Mouse (Mus musculus) liver, embryonic 16.5 days (tissue): ENCODE results near the gene Atp6v0b. TPM values are rescaled to one million over a fixed set of nuclear protein-coding genes. Genes with fewer than 3 reads are reported as not detected.

Experiments used
- ATAC-seq: fragments of 200-750 bp; cut with Nextera tagmentation; 2 replicates; pipeline ENCODE4 v1.8.0; 2017; ENCODE audit warnings: low read depth, mild to moderate bottlenecking, moderate number of reproducible peaks, moderate library complexity
- H3K27ac ChIP-seq: fragments of 300-500 bp; sonication (generic); 2 replicates; pipeline ENCODE4 v1.5.1; 2014; ENCODE audit warnings: mild to moderate bottlenecking, low read length
- H3K27me3 ChIP-seq: fragments of 300-500 bp; sonication (generic); 2 replicates; pipeline ENCODE4 v1.6.1; 2014; ENCODE audit warnings: low read depth, low read length, mixed read lengths; ENCODE audit not compliant: control insufficient read depth, insufficient read depth
- H3K36me3 ChIP-seq: fragments of 300-500 bp; sonication (generic); 2 replicates; pipeline ENCODE4 v1.6.1; 2014; ENCODE audit warnings: mild to moderate bottlenecking; ENCODE audit not compliant: control insufficient read depth, insufficient read depth
- H3K4me1 ChIP-seq: fragments of 300-500 bp; sonication (generic); 2 replicates; pipeline ENCODE4 v1.6.1; 2014; ENCODE audit warnings: low read depth, low read length, mixed read lengths; ENCODE audit not compliant: control insufficient read depth
- H3K4me2 ChIP-seq: fragments of 300-500 bp; sonication (generic); 2 replicates; pipeline ENCODE4 v1.6.1; 2014; ENCODE audit warnings: low read depth, low read length, mixed read lengths
- H3K4me3 ChIP-seq: fragments of 300-500 bp; sonication (generic); 2 replicates; pipeline ENCODE4 v1.5.1; 2014; ENCODE audit warnings: low read depth, mild to moderate bottlenecking, low read length
- H3K9ac ChIP-seq: fragments of 300-500 bp; sonication (generic); 2 replicates; pipeline ENCODE4 v1.6.1; 2014; ENCODE audit warnings: low read depth, low read length
- H3K9me3 ChIP-seq: fragments of 300-500 bp; sonication (generic); replicated peaks from 2 replicates; pipeline ENCODE4 v1.6.1; 2016; ENCODE audit warnings: low read length; ENCODE audit not compliant: control insufficient read depth
- WGBS: fragments of 180-500 bp; shearing (Covaris S2); extraction: QIAGEN DNeasy Blood & Tissue Kit; methylation state at CpG from one replicate; pipeline ENCODE4 v1.1.7; 2014; ENCODE audit not compliant: insufficient replicate concordance; 5-methylcytosine and 5-hydroxymethylcytosine counted together
- polyA plus RNA-seq: library from polyadenylated mRNA; unstranded; fragments of >200 nt; fragmentation: Nextera tagmentation; extraction: Ambion mirVana; gene quantifications from 2 replicates; pipeline ENCODE4 v1.2.1, GENCODE M21; 2015

The Atp6v0b gene
- polyA plus RNA-seq, 1 experiment from 2014 or later = 165 TPM

DNA sequence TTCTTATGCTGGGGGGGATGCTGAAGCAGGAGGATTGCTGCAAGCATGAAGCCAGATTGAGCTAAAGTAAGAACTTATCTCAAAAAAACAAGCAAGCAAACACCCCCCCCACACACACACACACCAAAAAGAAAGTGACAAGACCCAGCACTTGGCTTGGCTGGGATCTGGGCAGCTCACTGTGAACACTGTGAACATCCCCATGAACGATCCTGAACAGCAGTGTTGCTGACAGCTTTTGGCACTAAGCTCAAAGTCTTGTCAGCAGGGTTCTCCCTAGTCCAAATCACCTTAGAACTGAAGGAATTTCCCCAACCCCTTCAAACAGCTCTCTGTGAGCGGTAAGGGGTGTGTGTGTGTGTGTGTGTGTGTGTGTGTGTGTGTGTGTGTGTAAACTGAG, 36.3 kb upstream of the Atp6v0b start:
- H3K36me3 ChIP-seq = no peaks in the 10 kb centered on the region
- no peak overlapping the region for H3K27ac ChIP-seq
- ATAC-seq = no peak
- WGBS = 67% methylated on average over 2 of the region's 2 CpGs
- no peak overlapping the region for H3K4me3 ChIP-seq
- H3K9me3 ChIP-seq = no peaks in the 10 kb centered on the region
- no peak overlapping the region for H3K9ac ChIP-seq
- no peak overlapping the region for H3K4me2 ChIP-seq
- peaks cover 60% of the 10 kb centered on the region for H3K27me3 ChIP-seq
- H3K4me1 ChIP-seq = peaks cover 20% of the 10 kb centered on the region

GRCm38 (mm10) chr4:117921358-117921757, 34.2 kb upstream of the Atp6v0b start:
- Histone ChIP-seq H3K4me1 (peaks cover 11% of the 10 kb centered on the region), H3K36me3 (no peaks in the 10 kb centered on the region), H3K9ac (no peak overlapping the region), H3K9me3 (no peaks in the 10 kb centered on the region), H3K4me2 (no peak overlapping the region), H3K27ac (no peak overlapping the region), H3K27me3 (peaks cover 39% of the 10 kb centered on the region), H3K4me3 (no peak overlapping the region)
- no peak for ATAC-seq
- 67% methylated on average over 2 of the region's 2 CpGs for WGBS

- Histone ChIP-seq H3K4me3 (no peak overlapping the region), H3K4me1 (peaks cover 22% of the 10 kb centered on the region), H3K36me3 (no peaks in the 10 kb centered on the region), H3K9ac (no peak overlapping the region), H3K27me3 (peaks cover 15% of the 10 kb centered on the region), H3K27ac (no peak overlapping the region), H3K9me3 (no peaks in the 10 kb centered on the region), H3K4me2 (no peak overlapping the region)
- ATAC-seq = no peak
- WGBS = 40% methylated on average over 5 of the region's 5 CpGs
Observed at GRCm38 (mm10) chr4:117918762-117919161, 31.6 kb upstream of the Atp6v0b start.

DNA sequence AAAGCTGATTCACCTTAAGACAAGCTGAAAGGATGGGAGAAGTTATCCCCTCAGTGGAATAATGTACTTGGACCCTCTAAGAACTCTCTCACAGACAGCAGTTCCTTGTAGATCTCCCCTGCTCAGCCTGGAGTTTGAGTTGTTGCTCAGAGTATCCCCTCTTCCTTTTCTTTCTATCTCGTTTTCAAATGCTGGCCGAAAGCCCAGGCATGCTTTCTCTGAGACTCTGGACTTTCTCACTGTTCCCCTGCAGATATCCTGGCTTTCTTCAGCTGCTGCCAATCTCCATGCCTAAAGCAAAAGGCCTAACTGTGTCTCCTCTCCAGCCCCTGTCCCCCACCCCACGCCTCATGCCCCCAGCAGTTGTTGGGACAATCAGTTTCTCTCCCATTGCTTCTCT, 31.1 kb upstream of the Atp6v0b start:
- no peak overlapping the region for H3K4me2 ChIP-seq
- no peak overlapping the region for H3K27ac ChIP-seq
- H3K27me3 ChIP-seq = peaks cover 10% of the 10 kb centered on the region
- H3K9ac ChIP-seq = no peak overlapping the region
- 56% methylated on average over 3 of the region's 3 CpGs for WGBS
- no peaks in the 10 kb centered on the region for H3K9me3 ChIP-seq
- H3K4me1 ChIP-seq = peaks cover 27% of the 10 kb centered on the region
- no peak for ATAC-seq
- H3K4me3 ChIP-seq = no peak overlapping the region
- H3K36me3 ChIP-seq = no peaks in the 10 kb centered on the region

DNA sequence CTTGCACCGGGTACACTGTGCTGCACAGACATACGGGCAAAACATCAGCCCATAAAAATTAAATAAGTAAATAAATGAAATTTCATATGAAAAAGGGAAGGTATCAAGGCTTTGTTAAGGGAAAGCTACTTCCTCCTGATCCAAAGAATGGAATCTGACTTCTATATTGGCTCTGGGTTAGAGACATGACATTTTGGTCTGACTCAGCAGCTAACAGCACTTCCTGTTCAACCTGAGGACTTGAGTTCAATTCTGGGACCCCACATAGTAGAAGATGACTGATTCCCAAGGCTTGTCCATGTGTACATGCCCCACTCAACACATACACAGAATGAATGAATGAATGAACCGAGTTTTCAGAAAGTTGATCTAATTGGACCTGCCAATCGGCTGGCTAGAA, 30.7 kb upstream of the Atp6v0b start:
- no peak overlapping the region for H3K4me2 ChIP-seq
- H3K9ac ChIP-seq = no peak overlapping the region
- H3K27me3 ChIP-seq = peaks cover 6% of the 10 kb centered on the region
- no peaks in the 10 kb centered on the region for H3K9me3 ChIP-seq
- no peak for ATAC-seq
- H3K4me1 ChIP-seq = peaks cover 28% of the 10 kb centered on the region
- no peak overlapping the region for H3K27ac ChIP-seq
- H3K36me3 ChIP-seq = no peaks in the 10 kb centered on the region
- WGBS = 79% methylated on average over 4 of the region's 4 CpGs
- no peak overlapping the region for H3K4me3 ChIP-seq

DNA sequence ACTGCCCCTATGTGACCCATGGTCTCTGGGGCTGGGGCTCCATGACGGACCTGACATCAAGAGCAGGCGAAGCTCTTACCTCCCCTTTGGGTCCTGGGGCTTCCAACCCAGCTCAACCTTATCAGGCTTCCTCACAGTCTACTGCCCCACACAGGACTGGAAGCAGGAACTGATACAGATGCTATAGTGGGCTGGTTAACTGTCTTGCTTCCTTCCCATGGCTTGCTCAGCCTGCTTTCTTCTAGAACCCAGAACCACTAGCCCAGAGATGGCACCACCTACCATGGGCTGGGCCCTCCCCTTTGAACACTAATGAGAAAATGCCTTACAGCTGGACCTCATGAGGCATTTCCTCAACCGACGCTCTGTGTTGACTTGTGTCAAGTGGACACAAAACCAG, 30.3 kb upstream of the Atp6v0b start:
- H3K27me3 ChIP-seq = peaks cover 4% of the 10 kb centered on the region; the same call in 1 of the 2 replicates
- H3K4me3 ChIP-seq = no peak overlapping the region
- H3K9me3 ChIP-seq = no peaks in the 10 kb centered on the region
- H3K27ac ChIP-seq = no peak overlapping the region
- no peak for ATAC-seq
- H3K9ac ChIP-seq = no peak overlapping the region
- H3K4me1 ChIP-seq = peaks cover 28% of the 10 kb centered on the region
- no peak overlapping the region for H3K4me2 ChIP-seq
- 58% methylated on average over 4 of the region's 4 CpGs for WGBS
- H3K36me3 ChIP-seq = no peaks in the 10 kb centered on the region

DNA sequence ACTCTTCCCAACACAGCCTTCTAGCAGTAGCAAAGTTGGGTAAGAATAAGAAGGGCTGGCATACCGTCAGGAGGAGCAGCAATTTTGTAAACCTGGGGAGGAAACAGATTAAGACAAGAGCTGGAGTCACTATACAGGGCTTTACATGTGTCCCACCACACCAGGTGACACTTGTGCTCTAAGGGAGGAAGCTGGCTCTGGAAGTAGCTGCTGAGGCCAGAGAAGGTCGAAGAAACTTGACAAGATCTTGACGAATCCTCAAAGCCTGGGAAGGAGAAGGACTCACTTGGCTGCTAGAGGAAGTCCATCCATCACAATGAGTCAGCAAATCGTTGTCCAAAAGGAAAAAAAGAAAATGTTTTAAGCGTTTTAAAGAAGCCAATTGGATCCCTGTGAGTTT, 29.3 kb upstream of the Atp6v0b start:
- H3K4me1 ChIP-seq = peaks cover 28% of the 10 kb centered on the region
- ATAC-seq = no peak
- H3K9ac ChIP-seq = no peak overlapping the region
- H3K27ac ChIP-seq = no peak overlapping the region
- H3K27me3 ChIP-seq = no peaks in the 10 kb centered on the region
- WGBS = 35% methylated on average over 5 of the region's 5 CpGs
- H3K9me3 ChIP-seq = no peaks in the 10 kb centered on the region
- H3K36me3 ChIP-seq = peaks cover 4% of the 10 kb centered on the region
- peak overlapping the region; percentile 94 for H3K4me2 ChIP-seq
- no peak overlapping the region for H3K4me3 ChIP-seq

- Histone ChIP-seq H3K4me2 (peak overlapping the region; percentile 94), H3K4me3 (peak overlapping the region; percentile 87), H3K9me3 (no peaks in the 10 kb centered on the region), H3K36me3 (peaks cover 10% of the 10 kb centered on the region), H3K27me3 (no peaks in the 10 kb centered on the region), H3K27ac (peak overlapping the region; percentile 82), H3K9ac (peak overlapping the region; percentile 91), H3K4me1 (peaks cover 28% of the 10 kb centered on the region)
- ATAC-seq = no peak
- under 1% methylated on average over 19 of the region's 19 CpGs for WGBS
Observed at GRCm38 (mm10) chr4:117915489-117916105, 28.5 kb upstream of the Atp6v0b start.

DNA sequence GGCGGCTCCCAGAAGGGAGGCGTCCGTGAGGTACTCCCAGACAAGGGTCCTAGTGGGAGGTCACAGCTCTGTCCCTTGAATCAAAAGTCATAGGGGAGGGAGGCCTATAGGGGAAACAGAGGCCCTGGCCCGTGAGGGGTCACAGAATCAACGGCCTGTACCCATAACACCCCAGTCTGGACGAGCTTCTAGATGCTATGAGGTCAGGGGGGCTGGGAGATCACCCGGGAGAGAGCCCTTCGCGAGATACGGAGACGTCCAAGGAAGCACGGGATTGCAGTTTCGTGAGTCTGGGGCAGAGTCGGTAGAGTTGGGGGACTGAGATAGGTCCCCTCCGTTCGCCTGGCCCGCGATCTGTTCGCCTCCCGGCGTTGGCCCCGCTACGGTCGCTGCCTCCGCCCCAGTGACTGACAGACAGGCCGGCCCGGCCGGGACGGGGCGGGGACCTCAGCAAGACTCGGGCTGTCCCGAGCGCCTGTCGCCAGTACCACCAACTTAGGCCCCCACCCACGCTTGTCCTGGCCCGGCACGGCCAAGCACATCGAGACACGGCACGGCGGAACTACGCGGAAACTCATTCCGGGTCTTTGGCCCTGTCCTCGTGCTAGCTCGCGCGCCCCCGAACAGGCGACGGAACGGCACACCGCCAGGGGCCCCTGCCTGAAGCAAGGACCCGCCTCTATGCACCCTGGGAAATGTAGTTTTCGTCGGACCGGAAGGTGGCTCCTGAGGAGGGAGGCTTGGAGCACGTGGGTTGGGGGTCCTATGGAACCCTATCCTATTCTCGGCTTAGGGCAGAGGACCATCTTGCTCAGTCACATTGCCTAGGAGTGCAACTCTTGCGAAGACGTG, 27.7 kb upstream of the Atp6v0b start, which contains the start of gene Ipo13:
TSS of gene Ipo13 (minus strand) at position 409 of the 852 bp plus-strand sequence.
- under 1% methylated on average over 57 of the region's 61 CpGs for WGBS
- H3K4me1 ChIP-seq = peaks cover 28% of the 10 kb centered on the region
- no peaks in the 10 kb centered on the region for H3K27me3 ChIP-seq
- H3K9ac ChIP-seq = peak within 1 kb of the TSS; percentile 91
- no peaks in the 10 kb centered on the region for H3K9me3 ChIP-seq
- peak within 1 kb of the TSS; percentile 94 for H3K4me2 ChIP-seq
- peaks cover 10% of the 10 kb centered on the region for H3K36me3 ChIP-seq
- peak within 1 kb of the TSS; percentile 82 for H3K27ac ChIP-seq
- peak; percentile 95 for ATAC-seq
- peak within 1 kb of the TSS; percentile 87 for H3K4me3 ChIP-seq
